Mouse (Mus musculus): ENCODE data around the gene Skint10. TPM values are rescaled to one million over a fixed set of nuclear protein-coding genes. Genes with fewer than 3 reads are reported as not detected.

Skint10 gene
- not detected in 2 replicates for polyA plus RNA-seq (2016; fragmentation: Nextera tagmentation; extraction: Ambion mirVana)

GRCm38 (mm10) chr4:112774766-112775165 is at the start of gene Skint10:
Gene Skint10 (minus strand): TSS chr4:112774866.
- no peaks in the 10 kb centered on the region for H3K36me3 ChIP-seq
- no peak for DNase-seq (ENCODE audit: low spot score)
- no peak within 1 kb of the TSS for H3K4me3 ChIP-seq
- WGBS, result 73% methylated on average over 1 of the region's 1 CpGs
- peaks cover 7% of the 10 kb centered on the region; the same call in 1 of the 2 replicates for H3K9me3 ChIP-seq
- no peaks in the 10 kb centered on the region for H3K27me3 ChIP-seq (ENCODE audit: insufficient read depth, poor library complexity, severe bottlenecking)
- no peaks in the 10 kb centered on the region for H3K4me1 ChIP-seq
- H3K27ac ChIP-seq, result no peak within 1 kb of the TSS

- H3K27ac ChIP-seq, result no peak overlapping the region
- H3K4me1 ChIP-seq, result no peaks in the 10 kb centered on the region
- no peaks in the 10 kb centered on the region for H3K27me3 ChIP-seq (ENCODE audit: insufficient read depth, poor library complexity, severe bottlenecking)
- H3K9me3 ChIP-seq, result no peaks in the 10 kb centered on the region
- no peak overlapping the region for H3K4me3 ChIP-seq
- DNase-seq (ENCODE audit: low spot score), result no peak
- 0% methylated on average over 1 of the region's 1 CpGs for WGBS
- H3K36me3 ChIP-seq, result no peaks in the 10 kb centered on the region
Measured at GRCm38 (mm10) chr4:112790646-112791045, 16.0 kb upstream of the Skint10 start.

Other genes with a start within 250 kb of the Skint10 start
- gene Skint2, start 217.7 kb downstream of the Skint10 start, polyA plus RNA-seq (2016; fragmentation: Nextera tagmentation; extraction: Ambion mirVana), result not detected in 2 replicates